ENCODE assay signal across 8 mouse cellular contexts in genomic region chr11:53762827-53763495, GRCm38 (mm10). TPM values are rescaled to one million over a fixed set of nuclear protein-coding genes. Genes with fewer than 3 reads are reported as not detected.
DNase-seq lines count a peak whose midpoint lies in the region; ATAC-seq and TF ChIP-seq lines count a peak whose summit lies in the region.

No protein-coding gene starts in this region.

- WGBS in heart, adult 2 months: 2% methylated on average over 23 of the region's 23 CpGs
- WGBS in liver, embryonic 15.5 days (ENCODE audit: insufficient replicate concordance): 2% methylated on average over 23 of the region's 23 CpGs
- 10% methylated on average over 23 of the region's 23 CpGs for WGBS in neural tube, embryonic 11.5 days

- no peaks in the 10 kb centered on the region for H3K9me3 ChIP-seq in liver, embryonic 15.5 days (replicated peaks)
- H3K9me3 ChIP-seq in neural tube, embryonic 11.5 days (ENCODE audit: control insufficient read depth, low read length): no peaks in the 10 kb centered on the region

- H3K4me1 ChIP-seq in heart, adult 2 months (ENCODE audit: control insufficient read depth, insufficient read depth, low read length): peaks cover 35% of the 10 kb centered on the region
- H3K4me1 ChIP-seq in liver, embryonic 15.5 days (replicated peaks): peaks cover 46% of the 10 kb centered on the region
- H3K4me1 ChIP-seq in neural tube, embryonic 11.5 days (ENCODE audit: control insufficient read depth, insufficient read depth, low read length): peaks cover 14% of the 10 kb centered on the region

- H3K9ac ChIP-seq in heart, adult 2 months (ENCODE audit: low read depth, low read length): peak overlapping the region; percentile 91
- H3K9ac ChIP-seq in liver, embryonic 15.5 days: peak overlapping the region; percentile 37
- H3K9ac ChIP-seq in neural tube, embryonic 11.5 days (ENCODE audit: low read length): peak overlapping the region; percentile 14

- H3K4me2 ChIP-seq in liver, embryonic 15.5 days: peak overlapping the region; percentile 80
- peak overlapping the region; percentile 64 for H3K4me2 ChIP-seq in neural tube, embryonic 11.5 days (ENCODE audit: low read depth)

- no peaks in the 10 kb centered on the region for H3K27me3 ChIP-seq in heart, adult 2 months (ENCODE audit: control insufficient read depth, insufficient read depth, low read length)
- peaks cover 14% of the 10 kb centered on the region for H3K27me3 ChIP-seq in liver, embryonic 15.5 days
- peaks cover 15% of the 10 kb centered on the region; the same call in 1 of the 2 replicates for H3K27me3 ChIP-seq in neural tube, embryonic 11.5 days (ENCODE audit: control insufficient read depth, insufficient read depth, low read length)

- TF ChIP-seq EP300 in heart, adult 2 months (IDR thresholded peaks at IDR 0.05; ENCODE audit: insufficient read depth, low read depth, low read length): peak; percentile 72; the same call in 1 of the 2 replicates

- no peak for TF ChIP-seq POLR2A in heart, adult 2 months (IDR thresholded peaks at IDR 0.05; ENCODE audit: insufficient read depth, low read depth, low read length)

- intact Hi-C loops in heart, adult 2 months (cut with DNase I): loop anchor here (2.0 to 10.0 kb wide), 3 partner anchors 34 to 352 kb away; no protein-coding TSS in a partner anchor

- H3K4me3 ChIP-seq in heart, adult 2 months: peak overlapping the region; percentile 48
- peak overlapping the region; percentile 51 for H3K4me3 ChIP-seq in liver, embryonic 15.5 days (replicated peaks)
- H3K4me3 ChIP-seq in neural tube, embryonic 11.5 days (ENCODE audit: low read depth, low read length): peak overlapping the region; percentile 28

- no peak for TF ChIP-seq CTCF in heart, adult 2 months (IDR thresholded peaks at IDR 0.05)

- DNase-seq in right cerebral cortex, postnatal 10 days (ENCODE audit: low spot score in 2 of 2): peak; percentile 55 to 60
- DNase-seq in right cerebral cortex, postnatal 25 days: no peak
- peak; percentile 40 for DNase-seq in embryo, embryonic 9.5 days (ENCODE audit: extremely low spot score)
- peak; percentile 89 to 92 for DNase-seq in heart, adult 2 months
- peak; percentile 93 for DNase-seq in kidney, adult 18-20 months
- DNase-seq in neural tube, embryonic 11.5 days (ENCODE audit: low spot score): no peak
- DNase-seq in thymus, adult 18-20 months: peak; percentile 69 to 75

- peak overlapping the region; percentile 100 for H3K27ac ChIP-seq in heart, adult 2 months
- H3K27ac ChIP-seq in liver, embryonic 15.5 days (replicated peaks): peak overlapping the region; percentile 83
- H3K27ac ChIP-seq in neural tube, embryonic 11.5 days (ENCODE audit: low read depth, low read length): no peak overlapping the region

- H3K36me3 ChIP-seq in heart, adult 2 months (ENCODE audit: control insufficient read depth, insufficient read depth, low read length): no peaks in the 10 kb centered on the region
- H3K36me3 ChIP-seq in liver, embryonic 15.5 days (replicated peaks): no peaks in the 10 kb centered on the region
- H3K36me3 ChIP-seq in neural tube, embryonic 11.5 days (ENCODE audit: control insufficient read depth, insufficient read depth, low read length): no peaks in the 10 kb centered on the region

- no peaks in the 10 kb centered on the region for H3K79me2 ChIP-seq in heart, adult 2 months (replicated peaks; ENCODE audit: control insufficient read depth, insufficient read depth, low read length)

- 0 out of 2 replicates have a peak, but pooled peaks have one; percentile 4 for ATAC-seq in liver, embryonic 15.5 days (ENCODE audit: insufficient read depth)
- ATAC-seq in neural tube, embryonic 11.5 days (ENCODE audit: insufficient read depth, low FRiP score, low TSS enrichment): peak; percentile 48

RNA-seq across cellular contexts. Expression of gene Irf1, which starts 6.9 kb away (rescaled TPM):
- total RNA-seq in heart, adult 2 months (2021): 10 to 100 TPM; 15.2 to 19.7 TPM
- 20.5 and 28.6 TPM in 2 replicates for polyA plus RNA-seq in heart, adult 2 months (2012; rRNA removed)
- polyA plus RNA-seq in liver, embryonic 15.5 days (2015; fragmentation: Nextera tagmentation; extraction: Ambion mirVana): 11.9 and 13.6 TPM in 2 replicates
- polyA plus RNA-seq in neural tube, embryonic 11.5 days (2014; fragmentation: Nextera tagmentation; extraction: Ambion mirVana): 4.0 and 4.3 TPM in 2 replicates

RNA-seq across cellular contexts. Expression of gene Gm17334, which starts 10.0 kb away (rescaled TPM):
- under 1 TPM in 1 of 2 experiments, not detected in 1; 0.47 TPM for total RNA-seq in heart, adult 2 months (2021)
- polyA plus RNA-seq in heart, adult 2 months (2012; rRNA removed): 1.4 and 1.8 TPM in 2 replicates
- 0.16 TPM in 1 of 2 replicates, not detected in the other for polyA plus RNA-seq in liver, embryonic 15.5 days (2015; fragmentation: Nextera tagmentation; extraction: Ambion mirVana)
- not detected in 2 replicates for polyA plus RNA-seq in neural tube, embryonic 11.5 days (2014; fragmentation: Nextera tagmentation; extraction: Ambion mirVana)

RNA-seq across cellular contexts. Expression of gene Il5, which starts 42.4 kb away (rescaled TPM):
- total RNA-seq in heart, adult 2 months (2021): not detected
- 0.12 and 0.21 TPM in 2 replicates for polyA plus RNA-seq in heart, adult 2 months (2012; rRNA removed)
- not detected in 2 replicates for polyA plus RNA-seq in liver, embryonic 15.5 days (2015; fragmentation: Nextera tagmentation; extraction: Ambion mirVana)
- polyA plus RNA-seq in neural tube, embryonic 11.5 days (2014; fragmentation: Nextera tagmentation; extraction: Ambion mirVana): not detected in 2 replicates

RNA-seq across cellular contexts. Expression of gene Rad50, which starts 55.8 kb away (rescaled TPM):
- 1 to 10 TPM; 6.8 TPM for total RNA-seq in heart, adult 2 months (2021)
- polyA plus RNA-seq in heart, adult 2 months (2012; rRNA removed): 1.9 and 3.0 TPM in 2 replicates
- 11.8 and 12.7 TPM in 2 replicates for polyA plus RNA-seq in liver, embryonic 15.5 days (2015; fragmentation: Nextera tagmentation; extraction: Ambion mirVana)
- polyA plus RNA-seq in neural tube, embryonic 11.5 days (2014; fragmentation: Nextera tagmentation; extraction: Ambion mirVana): 17.3 and 18.5 TPM in 2 replicates

Comparison
In these comparisons a context has a peak if more than half of its experiments do, and no peak if none do; other contexts are left out.
1. DNase-seq: peak in right cerebral cortex, postnatal 10 days (2 of 2), embryo, embryonic 9.5 days (single experiment), heart, adult 2 months (2 of 2), kidney, adult 18-20 months (single experiment) and thymus, adult 18-20 months (2 of 2); none in right cerebral cortex, postnatal 25 days (single experiment) and neural tube, embryonic 11.5 days (single experiment).
2. H3K9ac ChIP-seq: peak in every context shown above with its lines; median percentile 91 in heart, adult 2 months; 37 in liver, embryonic 15.5 days; 14 in neural tube, embryonic 11.5 days.
3. Peak in every context shown above with its lines, with median percentiles within 50 percentile points of each other: H3K4me3 ChIP-seq.